ENCODE assay signal across 29 mouse cellular contexts in genomic region chr1:165734840-165735239, GRCm38 (mm10). TPM values are rescaled to one million over a fixed set of nuclear protein-coding genes. Genes with fewer than 3 reads are reported as not detected.
"Had no signal": no experiment of that assay in that cellular context is flagged by ENCODE, and none has a peak within 500 bp of the region (broad histone marks: within the 10 kb centered on the region; RNA-seq: fewer than 3 reads in every experiment).

No protein-coding gene starts in this region.

- H3K9me3 ChIP-seq: heart, embryonic 10.5 days; heart, embryonic 12.5 days; hindbrain, embryonic 13.5 days; hindbrain, embryonic 15.5 days; kidney, embryonic 15.5 days; limb, embryonic 13.5 days; limb, embryonic 15.5 days; liver, embryonic 13.5 days; liver, embryonic 15.5 days had no signal

- H3K27me3 ChIP-seq: heart, embryonic 12.5 days; hindbrain, embryonic 13.5 days; kidney, embryonic 15.5 days; limb, embryonic 15.5 days; liver, embryonic 13.5 days; liver, embryonic 15.5 days had no signal

- ATAC-seq: hindbrain, postnatal 0 days; intestine, embryonic 16.5 days had no signal

- H3K27ac ChIP-seq: heart, embryonic 10.5 days; hindbrain, embryonic 13.5 days; hindbrain, embryonic 15.5 days; hindbrain, postnatal 0 days; kidney, embryonic 15.5 days; kidney, postnatal 0 days; limb, embryonic 13.5 days; limb, embryonic 15.5 days; liver, embryonic 13.5 days; liver, embryonic 15.5 days had no signal

- H3K36me3 ChIP-seq: heart, embryonic 10.5 days; heart, embryonic 12.5 days; hindbrain, embryonic 13.5 days; hindbrain, embryonic 15.5 days; kidney, embryonic 15.5 days; limb, embryonic 13.5 days; limb, embryonic 15.5 days; liver, embryonic 13.5 days; liver, embryonic 15.5 days had no signal

- H3K4me3 ChIP-seq: heart, embryonic 10.5 days; heart, embryonic 12.5 days; hindbrain, embryonic 13.5 days; hindbrain, embryonic 15.5 days; kidney, embryonic 15.5 days; limb, embryonic 13.5 days; limb, embryonic 15.5 days; liver, embryonic 13.5 days; liver, embryonic 15.5 days had no signal

- H3K4me2 ChIP-seq: heart, embryonic 12.5 days; hindbrain, embryonic 13.5 days; hindbrain, embryonic 15.5 days; kidney, embryonic 15.5 days; limb, embryonic 13.5 days; limb, embryonic 15.5 days; liver, embryonic 13.5 days; liver, embryonic 15.5 days had no signal

- DNase-seq: gastrocnemius, postnatal 25 days; heart, adult 18-20 months; heart, postnatal 10 days; kidney, adult 11 months; kidney, adult 2 months; kidney, adult 9 months; kidney, postnatal 14 days; kidney, postnatal 36 days; layer of hippocampus, adult 9-11 months; layer of hippocampus, postnatal 36 days; left cerebral cortex, postnatal 4 days; liver, embryonic 13.5 days had no signal

- H3K9ac ChIP-seq: heart, embryonic 12.5 days; hindbrain, embryonic 13.5 days; hindbrain, embryonic 15.5 days; kidney, embryonic 15.5 days; limb, embryonic 13.5 days; limb, embryonic 15.5 days; liver, embryonic 13.5 days; liver, embryonic 15.5 days had no signal

- H3K4me1 ChIP-seq: hindbrain, embryonic 13.5 days; limb, embryonic 15.5 days had no signal

RNA-seq across cellular contexts. Expression of gene Cd247, which starts 53.6 kb away (rescaled TPM):
- total RNA-seq: hindbrain, postnatal 0 days; layer of hippocampus, adult 18-20 months; layer of hippocampus, postnatal 14 days; layer of hippocampus, postnatal 36 days; left cerebral cortex, adult 18-20 months; left cerebral cortex, adult 8-10 months; left cerebral cortex, postnatal 10 days; left cerebral cortex, postnatal 25 days had no signal
